Mouse (Mus musculus): ENCODE data around the gene Tmem88. TPM values are rescaled to one million over a fixed set of nuclear protein-coding genes. Genes with fewer than 3 reads are reported as not detected.

Tmem88 gene
- total and polyA plus RNA-seq, 3 experiments: 0.16 to 0.25 TPM; not detected in 1

- Histone ChIP-seq H3K27ac (ENCODE audit: insufficient read depth, low read depth) (peak overlapping the region; percentile 92), H3K36me3 (replicated peaks in 1 of 2; ENCODE audit: control insufficient read depth in 1 of 2, insufficient read depth in 1 of 2, low read length in 1 of 2) (no peaks in the 10 kb centered on the region), H3K9ac (ENCODE audit: insufficient read depth, low read depth) (peak overlapping the region; percentile 77), H3K9me3 (replicated peaks; ENCODE audit: low read length) (no peaks in the 10 kb centered on the region), H3K4me3 (replicated peaks in 1 of 3; ENCODE audit: low read depth in 2 of 3, low read length in 2 of 3, poor library complexity in 1 of 3) (peak overlapping the region in 2 of 3 experiments; percentile 17 to 62), H3K4me2 (ENCODE audit: insufficient read depth, low read depth, poor library complexity, severe bottlenecking) (peak overlapping the region; percentile 52), H3K4me1 (ENCODE audit: control insufficient read depth in 1 of 2, insufficient read depth in 2 of 2) (peaks cover 41 to 78% of the 10 kb centered on the region in 2 experiments), H3K79me2 (replicated peaks; ENCODE audit: control insufficient read depth, extremely low read depth, insufficient read depth, poor library complexity, severe bottlenecking) (no peaks in the 10 kb centered on the region), H3K27me3 (replicated peaks) (peaks cover 33% of the 10 kb centered on the region)
- no peak for DNase-seq (ENCODE audit: extremely low read depth)
- in situ Hi-C loops (cut with MboI; ENCODE audit: low pct_ligation_motif_present, low pct_unique_long_range_greater_than_20kb, low sequenced_read_pairs) (no loop called here), dilution Hi-C loops (cut with MboI; ENCODE audit: extremely low pct_ligation_motif_present, extremely low pct_unique_long_range_greater_than_20kb, low sequenced_read_pairs) (no loop called here)
- TF ChIP-seq BHLHE40 (IDR thresholded peaks at IDR 0.05; ENCODE audit: low read depth, low read length) (peak; percentile 40; the same call in 1 of the 2 replicates), E2F4 (IDR thresholded peaks at IDR 0.05; ENCODE audit: insufficient replicate concordance, low read depth, low read length) (no peak), NELFE (IDR thresholded peaks at IDR 0.05; ENCODE audit: low read depth, low read length) (0 out of 2 replicates have a peak, but pooled peaks have one; percentile 13), HCFC1 (IDR thresholded peaks at IDR 0.05; ENCODE audit: low read depth, low read length) (peak; percentile 17; the same call in 1 of the 2 replicates), MEF2A (IDR thresholded peaks at IDR 0.05; ENCODE audit: borderline replicate concordance, low read depth, low read length) (peak; percentile 51; the same call in 1 of the 2 replicates), TBP (conservative IDR thresholded peaks at IDR 0.05; ENCODE audit: low read depth, low read length) (0 out of 2 replicates have a peak, but pooled peaks have one; percentile 35), UBTF (IDR thresholded peaks at IDR 0.05; ENCODE audit: low read depth, low read length) (no peak), MAZ (IDR thresholded peaks at IDR 0.05; ENCODE audit: low read depth, low read length) (peak; percentile 93), POLR2A (IDR thresholded peaks at IDR 0.05; ENCODE audit: low read depth, low read length) (no peak)
Measured at GRCm38 (mm10) chr11:69414421-69415326, 16.6 kb upstream of the Tmem88 start.

- Histone ChIP-seq H3K9me3 (replicated peaks; ENCODE audit: low read length) (no peaks in the 10 kb centered on the region), H3K36me3 (replicated peaks in 1 of 2; ENCODE audit: control insufficient read depth in 1 of 2, insufficient read depth in 1 of 2, low read length in 1 of 2) (no peaks in the 10 kb centered on the region), H3K27me3 (replicated peaks) (peaks cover 25% of the 10 kb centered on the region), H3K4me2 (ENCODE audit: insufficient read depth, low read depth, poor library complexity, severe bottlenecking) (peak within 1 kb of the TSS; percentile 80), H3K79me2 (replicated peaks; ENCODE audit: control insufficient read depth, extremely low read depth, insufficient read depth, poor library complexity, severe bottlenecking) (no peaks in the 10 kb centered on the region), H3K9ac (ENCODE audit: insufficient read depth, low read depth) (peak within 1 kb of the TSS; percentile 77), H3K27ac (ENCODE audit: insufficient read depth, low read depth) (peak within 1 kb of the TSS; percentile 92), H3K4me1 (ENCODE audit: control insufficient read depth in 1 of 2, insufficient read depth in 2 of 2) (peaks cover 41 to 67% of the 10 kb centered on the region in 2 experiments), H3K4me3 (replicated peaks in 1 of 3; ENCODE audit: low read depth in 2 of 3, low read length in 2 of 3, poor library complexity in 1 of 3) (peak within 1 kb of the TSS in 2 of 3 experiments; percentile 3 to 62)
- peak; percentile 33 for DNase-seq (ENCODE audit: extremely low read depth)
- in situ Hi-C loops (cut with MboI; ENCODE audit: low pct_ligation_motif_present, low pct_unique_long_range_greater_than_20kb, low sequenced_read_pairs) (no loop called here), dilution Hi-C loops (cut with MboI; ENCODE audit: extremely low pct_ligation_motif_present, extremely low pct_unique_long_range_greater_than_20kb, low sequenced_read_pairs) (no loop called here)
- TF ChIP-seq GABPA (IDR thresholded peaks at IDR 0.05; ENCODE audit: insufficient replicate concordance, low read depth, low read length) (no peak), E2F4 (IDR thresholded peaks at IDR 0.05; ENCODE audit: insufficient replicate concordance, low read depth, low read length) (no peak), MYC (IDR thresholded peaks at IDR 0.05; ENCODE audit: low read depth, low read length) (peak; percentile 46; the same call in 1 of the 2 replicates), USF2 (conservative IDR thresholded peaks at IDR 0.05; ENCODE audit: low read depth, low read length) (no peak), IRF4 (IDR thresholded peaks at IDR 0.05; ENCODE audit: low read depth, low read length) (0 out of 2 replicates have a peak, but pooled peaks have one; percentile 20), POLR2A (IDR thresholded peaks at IDR 0.05; ENCODE audit: low read depth, low read length) (no peak), KAT2A (IDR thresholded peaks at IDR 0.05; ENCODE audit: insufficient replicate concordance, low read length) (no peak), UBTF (IDR thresholded peaks at IDR 0.05; ENCODE audit: low read depth, low read length) (no peak), MEF2A (IDR thresholded peaks at IDR 0.05; ENCODE audit: borderline replicate concordance, low read depth, low read length) (peak; percentile 19; the same call in 1 of the 2 replicates), NRF1 (IDR thresholded peaks at IDR 0.05; ENCODE audit: low read depth, low read length) (no peak), CHD2 (IDR thresholded peaks at IDR 0.05; ENCODE audit: low read length) (peak; percentile 21; the same call in 1 of the 2 replicates), MAFK (IDR thresholded peaks at IDR 0.05; ENCODE audit: insufficient replicate concordance, low read length) (no peak), POLR2AphosphoS2 (IDR thresholded peaks at IDR 0.05; ENCODE audit: low read depth, low read length) (no peak), MXI1 (IDR thresholded peaks at IDR 0.05; ENCODE audit: low read depth, low read length) (no peak), ETS1 (conservative IDR thresholded peaks at IDR 0.05; ENCODE audit: low read depth, low read length) (no peak), ELF1 (IDR thresholded peaks at IDR 0.05; ENCODE audit: low read depth, low read length) (no peak), TBP (conservative IDR thresholded peaks at IDR 0.05; ENCODE audit: low read depth, low read length) (no peak), RCOR1 (conservative IDR thresholded peaks at IDR 0.05; ENCODE audit: low read depth, low read length) (no peak), ZMIZ1 (IDR thresholded peaks at IDR 0.05; ENCODE audit: low read depth, low read length) (no peak; the same call in 1 of the 2 replicates), BHLHE40 (IDR thresholded peaks at IDR 0.05; ENCODE audit: low read depth, low read length) (no peak), HCFC1 (IDR thresholded peaks at IDR 0.05; ENCODE audit: low read depth, low read length) (no peak), CHD1 (IDR thresholded peaks at IDR 0.05; ENCODE audit: low read depth, low read length) (peak; percentile 97)
Measured at GRCm38 (mm10) chr11:69413221-69414181, 15.5 kb upstream of the Tmem88 start, which contains the start of gene Kdm6b. Kdm6b (minus strand) TSS chr11:69413675.

Measured in CH12.LX (cell line).